Mouse (Mus musculus) left cerebral cortex, adult 11 months (tissue): ENCODE results near the gene Guca2b.
"Not testable (repeated sequence)": the region's sequence is repeated elsewhere in the genome, so short reads cannot be mapped to it uniquely, and the experiment has no call there.

Experiments used
- DNase-seq: peaks from one replicate; pipeline ENCODE4 v3.0.0; 2022; ENCODE audit warnings: low spot score

Guca2b gene

GRCm38 (mm10) chr4:119657011-119657410 lies 1.7 kb downstream of the Guca2b start:
- DNase-seq = no peak

- DNase-seq = no peak
Measured at GRCm38 (mm10) chr4:119642666-119643065, 16.1 kb downstream of the Guca2b start.

- no peak for DNase-seq
Measured at GRCm38 (mm10) chr4:119638656-119639055, 20.1 kb downstream of the Guca2b start.

GRCm38 (mm10) chr4:119637946-119638345 lies 20.8 kb downstream of the Guca2b start:
- no peak for DNase-seq

- DNase-seq = no peak
Measured at GRCm38 (mm10) chr4:119637176-119637845, 21.4 kb downstream of the Guca2b start, which contains the start of gene Guca2a. Gene Guca2a (plus strand): TSS chr4:119637704.

- no peak for DNase-seq
Measured at GRCm38 (mm10) chr4:119636731-119637130, 22.0 kb downstream of the Guca2b start.

GRCm38 (mm10) chr4:119635686-119636085 lies 23.1 kb downstream of the Guca2b start:
- DNase-seq = no peak

- no peak for DNase-seq
Measured at GRCm38 (mm10) chr4:119634908-119635660, 23.7 kb downstream of the Guca2b start.

GRCm38 (mm10) chr4:119633948-119634347 lies 24.8 kb downstream of the Guca2b start:
- DNase-seq = no peak

GRCm38 (mm10) chr4:119633342-119633741 lies 25.4 kb downstream of the Guca2b start:
- DNase-seq = no peak

- no peak for DNase-seq
Measured at GRCm38 (mm10) chr4:119632721-119633120, 26.0 kb downstream of the Guca2b start.

- peak; percentile 37 for DNase-seq
Measured at GRCm38 (mm10) chr4:119631115-119631919, 27.4 kb downstream of the Guca2b start.

GRCm38 (mm10) chr4:119628363-119628762 lies 30.4 kb downstream of the Guca2b start:
- DNase-seq = not testable (repeated sequence)

GRCm38 (mm10) chr4:119627317-119627716 lies 31.4 kb downstream of the Guca2b start:
- DNase-seq = no peak

- no peak for DNase-seq
Measured at GRCm38 (mm10) chr4:119626876-119627275, 31.9 kb downstream of the Guca2b start.

- DNase-seq = no peak
Measured at GRCm38 (mm10) chr4:119626081-119626645, 32.6 kb downstream of the Guca2b start.

- DNase-seq = no peak
Measured at GRCm38 (mm10) chr4:119614724-119615123, 44.0 kb downstream of the Guca2b start.

- no peak for DNase-seq
Measured at GRCm38 (mm10) chr4:119614078-119614477, 44.7 kb downstream of the Guca2b start.

GRCm38 (mm10) chr4:119609488-119609887 lies 49.3 kb downstream of the Guca2b start:
- DNase-seq = no peak
